ENCODE assay signal across 9 mouse cellular contexts in genomic region chr11:55113209-55113860, GRCm38 (mm10). TPM values are rescaled to one million over a fixed set of nuclear protein-coding genes. Genes with fewer than 3 reads are reported as not detected.
DNase-seq lines count a peak whose midpoint lies in the region; ATAC-seq lines count a peak whose summit lies in the region.
"Had no signal": no experiment of that assay in that cellular context is flagged by ENCODE, and none has a peak within 500 bp of the region (broad histone marks: within the 10 kb centered on the region; RNA-seq: fewer than 3 reads in every experiment).

No protein-coding gene starts in this region.

- WGBS in heart, embryonic 16.5 days = 43% methylated on average over 7 of the region's 7 CpGs

- DNase-seq in 416B (ENCODE audit: low read depth) (peak; percentile 40), MN1 (ENCODE audit: low spot score) (no peak)
- DNase-seq in CD4-positive, CD25-positive, alpha-beta regulatory T cell, adult 2 months (ENCODE audit: low read depth, low spot score) = peak; percentile 54
- no peak for DNase-seq in left cerebral cortex, adult 18-20 months (ENCODE audit: low spot score in 2 of 2)
- DNase-seq in frontal cortex, postnatal 14 days (ENCODE audit: low spot score in 2 of 2) = no peak

- H3K27ac ChIP-seq in heart, embryonic 16.5 days (ENCODE audit: low read length) = peak overlapping the region; percentile 63

- no peaks in the 10 kb centered on the region for H3K9me3 ChIP-seq in heart, embryonic 16.5 days (replicated peaks; ENCODE audit: control insufficient read depth, low read length)
- peaks cover 5% of the 10 kb centered on the region for H3K9me3 ChIP-seq in megakaryocyte, embryonic 14.5 days

- H3K36me3 ChIP-seq in heart, embryonic 16.5 days (ENCODE audit: control insufficient read depth, insufficient read depth) = no peaks in the 10 kb centered on the region
- peaks cover 5% of the 10 kb centered on the region for H3K36me3 ChIP-seq in megakaryocyte, embryonic 14.5 days (replicated peaks; ENCODE audit: low read length)

- H3K4me3 ChIP-seq in heart, embryonic 16.5 days (ENCODE audit: low read length) = no peak overlapping the region
- H3K4me3 ChIP-seq in megakaryocyte, embryonic 14.5 days (replicated peaks) = peak overlapping the region; percentile 26

- ATAC-seq in heart, embryonic 16.5 days (replicated peaks; ENCODE audit: extremely low read depth, insufficient read depth, low FRiP score) = peak; percentile 79

- H3K4me1 ChIP-seq in heart, embryonic 16.5 days (ENCODE audit: control insufficient read depth, insufficient read depth, low read length) = peaks cover 9% of the 10 kb centered on the region
- H3K4me1 ChIP-seq in megakaryocyte, embryonic 14.5 days = peaks cover 14% of the 10 kb centered on the region

- H3K4me2 ChIP-seq in heart, embryonic 16.5 days (ENCODE audit: low read depth, low read length) = no peak overlapping the region; the same call in 1 of the 2 replicates

- H3K9ac ChIP-seq in heart, embryonic 16.5 days (ENCODE audit: low read length) = no peak overlapping the region

- no peaks in the 10 kb centered on the region for H3K27me3 ChIP-seq in heart, embryonic 16.5 days (ENCODE audit: control insufficient read depth, insufficient read depth, low read length)
- peaks cover 12% of the 10 kb centered on the region for H3K27me3 ChIP-seq in megakaryocyte, embryonic 14.5 days (replicated peaks)

RNA-seq across cellular contexts. Expression of gene Gm2a, which starts 15.4 kb away (rescaled TPM):
- 36.7 and 38.5 TPM in 2 replicates for polyA plus RNA-seq in heart, embryonic 16.5 days (2015; fragmentation: Nextera tagmentation; extraction: Ambion mirVana)
- polyA plus RNA-seq in megakaryocyte, embryonic 14.5 days (2012; ENCODE audit: insufficient read depth, low replicate concordance) = 3.3 and 7.5 TPM in 2 replicates
- total RNA-seq in left cerebral cortex, adult 18-20 months (2021) = 10 to 100 TPM; 29.1 to 30.7 TPM

RNA-seq across cellular contexts. Expression of gene Ccdc69, which starts 35.4 kb away (rescaled TPM):
- 22.6 and 25.1 TPM in 2 replicates for polyA plus RNA-seq in heart, embryonic 16.5 days (2015; fragmentation: Nextera tagmentation; extraction: Ambion mirVana)
- 0.73 TPM in 1 of 2 replicates, not detected in the other for polyA plus RNA-seq in megakaryocyte, embryonic 14.5 days (2012; ENCODE audit: insufficient read depth, low replicate concordance)
- under 1 TPM; 0.47 to 0.77 TPM for total RNA-seq in left cerebral cortex, adult 18-20 months (2021)
- total RNA-seq: layer of hippocampus, postnatal 14 days had no signal

RNA-seq across cellular contexts. Expression of gene Slc36a3, which starts 38.2 kb away (rescaled TPM):
- polyA plus RNA-seq in heart, embryonic 16.5 days (2015; fragmentation: Nextera tagmentation; extraction: Ambion mirVana) = not detected in 2 replicates
- polyA plus RNA-seq in megakaryocyte, embryonic 14.5 days (2012; ENCODE audit: insufficient read depth, low replicate concordance) = not detected in 2 replicates
- not detected for total RNA-seq in left cerebral cortex, adult 18-20 months (2021)
- total RNA-seq: layer of hippocampus, postnatal 14 days had no signal
- polyA plus RNA-seq: cortical plate, adult 2 months had no signal

Comparison
In these comparisons a context has a peak if more than half of its experiments do, and no peak if none do; other contexts are left out.
1. DNase-seq: peak in 416B (single experiment) and CD4-positive, CD25-positive, alpha-beta regulatory T cell, adult 2 months (single experiment); none in left cerebral cortex, adult 18-20 months (0 of 2), MN1 (single experiment) and frontal cortex, postnatal 14 days (0 of 2).
2. RNA of gene Ccdc69, which starts 35.4 kb away (polyA plus RNA-seq): 22.6 to 25.1 TPM in heart, embryonic 16.5 days; 0.73 TPM in megakaryocyte, embryonic 14.5 days; every median in the first group is over 10 times any median in the second.